Mouse (Mus musculus) CH12.LX (cell line): ENCODE data around the gene Fntb.

Experiments used
- CTCF ChIP-seq, 2 experiments: IDR thresholded peaks in 1 of 2; conservative IDR thresholded peaks in 1 of 2; 2 replicates each; pipeline ENCODE4 v1.5.1; 2011 to 2012; ENCODE audit warnings: low read depth in 2 of 2, low read length in 2 of 2, improper control_type of control experiment in 1 of 2, inconsistent platforms in 1 of 2, mild to moderate bottlenecking in 1 of 2, moderate library complexity in 1 of 2
- E2F4 ChIP-seq: IDR thresholded peaks from 2 replicates; pipeline ENCODE4 v1.6.1; 2011; ENCODE audit warnings: low read depth, low read length, improper control_type of control experiment; ENCODE audit not compliant: insufficient replicate concordance
- ELF1 ChIP-seq: IDR thresholded peaks from 2 replicates; pipeline ENCODE4 v1.6.1; 2014; ENCODE audit warnings: low read depth, mild to moderate bottlenecking, inconsistent platforms, low read length, improper control_type of control experiment
- EP300 ChIP-seq: IDR thresholded peaks from 2 replicates; pipeline ENCODE4 v1.6.1; 2011; ENCODE audit warnings: low read length, improper control_type of control experiment
- ETS1 ChIP-seq: conservative IDR thresholded peaks from 2 replicates; pipeline ENCODE4 v1.6.1; 2012; ENCODE audit warnings: low read depth, mild to moderate bottlenecking, inconsistent platforms, low read length, improper control_type of control experiment, moderate library complexity
- HCFC1 ChIP-seq: IDR thresholded peaks from 2 replicates; pipeline ENCODE4 v1.6.1; 2012; ENCODE audit warnings: low read depth, mild to moderate bottlenecking, inconsistent platforms, low read length, improper control_type of control experiment
- JUND ChIP-seq: conservative IDR thresholded peaks from 2 replicates; pipeline ENCODE4 v1.6.1; 2011; ENCODE audit warnings: low read depth, low read length, improper control_type of control experiment
- MAX ChIP-seq: IDR thresholded peaks from 2 replicates; pipeline ENCODE4 v1.6.1; 2011; ENCODE audit warnings: low read length, improper control_type of control experiment
- MYC ChIP-seq: IDR thresholded peaks from 2 replicates; pipeline ENCODE4 v1.6.1; 2011; ENCODE audit warnings: low read depth, mild to moderate bottlenecking, improper control_type of control experiment, low read length
- POLR2A ChIP-seq: IDR thresholded peaks from 2 replicates; pipeline ENCODE4 v1.6.1; 2011; ENCODE audit warnings: low read depth, mild to moderate bottlenecking, improper control_type of control experiment, low read length
- RAD21 ChIP-seq: IDR thresholded peaks from 2 replicates; pipeline ENCODE4 v1.6.1; 2011; ENCODE audit warnings: low read depth, mild to moderate bottlenecking, low read length, improper control_type of control experiment, moderate library complexity
- USF1 ChIP-seq: IDR thresholded peaks from 2 replicates; pipeline ENCODE4 v1.6.1; 2014; ENCODE audit warnings: low read depth, mild to moderate bottlenecking, inconsistent platforms, low read length, improper control_type of control experiment
- ZC3H11A ChIP-seq: IDR thresholded peaks from 2 replicates; pipeline ENCODE4 v1.6.1; 2012; ENCODE audit warnings: low read depth, mild to moderate bottlenecking, inconsistent platforms, low read length, improper control_type of control experiment

DNA sequence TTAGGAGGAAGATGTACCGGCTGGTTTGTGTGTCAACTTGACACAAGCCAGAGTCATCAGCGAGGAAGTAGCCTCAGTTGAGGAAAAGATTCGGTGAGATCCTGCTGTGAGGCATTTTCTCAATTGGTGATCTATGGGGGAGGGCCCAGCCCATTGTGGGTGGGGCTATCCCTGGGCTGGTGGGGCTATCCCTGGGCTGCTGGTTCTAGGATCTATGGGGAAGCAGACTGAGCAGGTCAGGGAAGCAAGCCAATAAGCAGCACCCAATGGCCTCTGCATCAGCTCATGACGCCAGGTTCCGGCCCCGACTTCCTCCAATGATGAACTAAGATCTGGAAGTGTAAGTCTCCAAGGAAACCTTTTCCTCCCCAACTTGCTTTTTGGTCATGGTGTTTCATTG is 74.7 kb downstream of the Fntb start:
- TF ChIP-seq JUND (no peak), CTCF (conservative IDR thresholded peaks at IDR 0.05 in 1 of 2, IDR thresholded peaks at IDR 0.05 in 1 of 2; ENCODE audit: low read depth in 2 of 2, low read length in 2 of 2) (no peak), MYC (no peak), ETS1 (no peak), MAX (no peak), ZC3H11A (no peak), ELF1 (no peak), POLR2A (no peak), EP300 (no peak), HCFC1 (no peak), RAD21 (no peak), USF1 (no peak), E2F4 (no peak)
